Mouse (Mus musculus): ENCODE measurements around the gene Trim54.

Trim54 gene

DNA sequence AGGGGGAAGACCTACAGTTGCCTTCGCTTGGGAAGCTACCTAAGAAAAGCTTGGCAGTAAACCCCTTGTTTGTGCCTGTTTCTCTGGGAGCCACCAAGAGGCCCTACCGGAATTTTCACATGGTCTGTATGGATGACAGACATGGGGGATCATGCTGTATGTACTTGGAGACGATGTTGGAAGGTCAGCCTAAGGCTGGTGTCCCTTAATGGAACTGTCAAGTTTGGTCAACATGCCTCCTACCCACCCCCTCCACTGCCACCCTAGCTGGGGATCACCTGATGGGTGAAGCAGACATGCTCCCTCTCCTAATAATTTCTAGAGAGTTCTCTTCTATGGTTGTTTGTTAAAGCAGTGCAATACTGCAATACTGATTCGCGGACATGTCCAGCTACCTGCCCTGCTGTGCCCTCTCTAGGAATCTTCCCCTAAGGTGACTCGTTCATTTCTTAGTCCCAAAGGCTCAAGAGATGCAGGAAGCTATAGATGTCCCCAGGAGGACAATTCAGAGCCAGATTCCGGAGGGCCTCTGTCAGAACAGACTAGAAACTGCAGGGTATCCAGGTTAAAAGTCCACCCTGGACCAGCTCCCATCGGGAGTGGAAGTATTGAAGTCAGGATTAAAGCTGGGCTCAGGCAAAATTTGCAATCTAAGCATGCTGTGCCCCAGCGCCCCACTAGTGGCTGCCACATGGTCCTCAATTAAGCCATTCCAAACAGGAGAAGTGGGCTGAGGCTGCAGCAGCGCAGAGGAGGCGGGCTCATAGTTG lies 20.6 kb upstream of the Trim54 start:
- ATAC-seq (ENCODE audit: insufficient number of reproducible peaks, low FRiP score, low TSS enrichment), result no peak

DNA sequence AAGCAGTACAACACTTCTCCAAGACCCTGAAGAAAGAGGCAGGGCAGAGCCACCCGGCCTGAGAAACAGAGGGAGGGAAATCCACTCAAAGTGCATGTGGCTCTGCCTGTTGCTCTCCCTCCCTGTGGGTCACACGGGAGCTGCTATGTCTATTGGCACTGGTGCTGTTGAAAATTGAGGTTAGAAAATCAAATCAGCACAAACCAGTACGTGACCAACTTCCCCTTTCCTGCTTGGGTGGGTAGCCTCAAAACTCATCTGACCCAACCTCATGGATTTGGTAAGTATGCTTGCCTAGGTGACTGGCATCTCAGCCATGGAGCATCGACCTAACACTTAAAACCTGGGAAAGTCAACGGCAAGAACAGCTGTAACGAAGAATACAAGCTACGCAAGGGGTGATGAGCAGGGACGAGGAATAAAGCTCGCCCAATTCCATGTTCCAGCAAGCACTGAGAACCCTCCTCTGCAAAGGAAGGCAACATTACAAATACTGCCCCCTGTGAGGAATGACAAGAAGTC lies 10.6 kb upstream of the Trim54 start, which contains the start of gene Dnajc5g:
Dnajc5g (plus strand) TSS at position 472 of the 522 bp plus-strand sequence.
- no peak for ATAC-seq (ENCODE audit: insufficient number of reproducible peaks, low FRiP score, low TSS enrichment)

DNA sequence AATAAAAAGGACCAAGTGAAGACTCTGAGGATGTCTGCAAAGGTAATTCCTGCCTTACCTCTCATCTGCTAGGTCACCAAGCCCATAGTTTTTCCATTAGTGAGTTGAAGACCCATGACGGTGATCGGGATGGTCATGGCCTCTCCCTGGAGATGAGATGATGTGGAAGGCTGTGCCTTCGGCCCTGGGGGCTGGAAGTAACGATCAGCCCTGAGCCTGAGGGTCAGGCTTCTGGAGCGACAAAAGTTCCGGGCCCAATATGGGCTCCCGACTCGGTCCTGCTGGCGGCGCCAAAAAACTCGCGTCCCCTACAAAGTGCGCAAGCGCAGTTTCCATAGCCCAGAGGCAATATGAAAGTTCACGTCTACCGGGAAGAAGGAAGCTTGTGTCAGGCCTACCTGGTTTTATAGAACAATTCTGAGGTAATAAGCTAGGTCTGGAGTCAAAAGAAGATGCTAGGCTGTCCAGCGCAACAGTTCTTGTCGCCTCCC lies 8.5 kb upstream of the Trim54 start, which contains the start of gene Slc30a3:
Slc30a3 (minus strand) TSS at position 238 of the 491 bp plus-strand sequence.
- no peak for ATAC-seq (ENCODE audit: insufficient number of reproducible peaks, low FRiP score, low TSS enrichment)

DNA sequence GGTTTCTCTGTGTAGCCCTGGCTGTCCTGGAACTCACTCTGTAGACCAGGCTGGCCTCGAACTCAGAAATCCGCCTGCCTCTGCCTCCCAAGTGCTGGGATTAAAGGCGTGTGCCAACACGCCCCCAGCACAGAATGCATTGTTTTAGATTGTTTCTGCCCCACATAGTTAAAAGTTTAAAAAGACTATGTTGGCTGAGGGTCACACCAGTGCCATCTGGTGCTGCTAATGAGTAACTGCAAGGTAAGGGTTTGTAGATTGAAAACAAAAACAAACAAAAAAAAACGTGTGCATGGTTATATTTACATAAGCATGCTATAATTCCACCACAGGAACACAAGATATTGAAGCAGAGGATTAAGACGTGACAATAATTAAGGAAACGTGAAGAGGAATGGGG lies 5.7 kb upstream of the Trim54 start:
- ATAC-seq (ENCODE audit: insufficient number of reproducible peaks, low FRiP score, low TSS enrichment), result no peak

DNA sequence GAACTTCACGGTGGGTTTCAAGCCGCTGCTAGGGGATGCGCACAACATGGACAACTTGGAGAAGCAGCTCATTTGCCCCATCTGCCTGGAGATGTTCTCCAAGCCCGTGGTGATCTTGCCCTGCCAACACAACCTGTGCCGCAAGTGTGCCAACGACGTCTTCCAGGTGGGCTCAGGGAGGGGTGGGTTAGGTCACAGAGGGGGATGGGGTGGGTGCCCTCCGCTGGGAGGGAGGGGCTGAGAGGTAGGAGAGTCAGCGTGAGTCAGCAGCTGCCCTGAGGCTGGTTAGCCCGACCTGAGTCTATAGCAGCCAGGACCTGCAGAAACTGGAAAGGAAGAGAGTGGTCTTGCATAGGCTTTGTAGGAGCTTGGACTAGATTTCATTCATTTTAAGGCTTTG lies 400 bp downstream of the Trim54 start:
- no peak for ATAC-seq (ENCODE audit: insufficient number of reproducible peaks, low FRiP score, low TSS enrichment)

DNA sequence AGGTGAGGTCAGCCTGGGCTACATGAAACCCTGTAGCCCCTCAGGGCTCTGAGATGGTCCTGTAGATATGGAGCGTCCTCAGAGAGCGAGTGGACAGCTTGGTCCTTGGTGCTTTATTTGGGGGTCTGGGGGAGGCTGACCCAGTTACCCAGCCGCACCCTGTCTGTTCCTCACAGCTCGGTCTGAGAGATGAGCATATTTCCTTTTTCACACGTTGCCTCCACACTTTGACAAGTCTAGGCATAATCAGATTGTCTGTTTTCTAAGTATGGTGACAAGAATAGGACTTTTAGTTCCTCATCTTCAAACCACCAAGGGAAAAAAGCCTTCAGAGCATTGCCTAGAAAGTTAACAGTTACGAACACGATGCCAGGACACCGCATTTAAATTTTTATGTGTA lies 4.6 kb downstream of the Trim54 start:
- no peak for ATAC-seq (ENCODE audit: insufficient number of reproducible peaks, low FRiP score, low TSS enrichment)

DNA sequence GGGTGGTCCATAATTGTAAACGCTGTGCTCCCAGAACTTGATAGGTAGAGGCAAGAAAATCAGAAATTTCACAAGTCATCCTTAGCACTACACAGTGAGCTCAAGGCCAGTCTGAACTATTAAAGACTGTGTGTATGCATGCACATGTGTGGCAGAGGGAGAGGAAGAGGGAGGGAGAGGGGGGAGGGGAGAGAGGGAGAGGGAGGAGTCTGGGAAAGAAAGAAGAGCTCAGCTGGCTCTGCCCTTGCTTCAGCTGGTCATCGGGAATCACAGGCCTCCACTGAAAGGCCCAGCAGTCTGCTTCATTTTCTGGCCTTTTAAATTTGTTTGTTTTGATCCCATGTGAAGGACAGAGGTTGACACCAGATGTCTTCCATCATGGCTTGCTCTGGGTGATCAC lies 7.0 kb downstream of the Trim54 start:
- no peak for ATAC-seq (ENCODE audit: insufficient number of reproducible peaks, low FRiP score, low TSS enrichment)

DNA sequence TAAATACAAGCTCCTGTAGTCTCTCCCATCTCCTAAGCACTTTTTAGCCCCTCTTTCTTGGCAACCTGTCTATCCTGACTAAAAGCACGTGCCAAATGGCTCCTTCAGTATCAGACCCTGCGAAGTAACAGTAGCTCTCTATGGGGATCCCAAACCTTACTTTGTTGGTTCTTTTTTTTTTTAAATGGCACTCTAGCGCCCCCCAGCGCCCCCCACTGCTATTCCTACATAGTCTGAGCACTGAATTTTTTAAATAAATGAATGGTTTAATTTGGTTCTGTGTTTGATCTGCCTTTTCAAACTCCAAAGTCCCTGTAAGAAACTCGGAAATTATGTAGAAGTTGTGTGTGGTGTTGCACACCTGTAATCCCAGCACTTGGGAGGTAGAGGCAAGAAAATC lies 9.5 kb downstream of the Trim54 start:
- ATAC-seq (ENCODE audit: insufficient number of reproducible peaks, low FRiP score, low TSS enrichment), result no peak

DNA sequence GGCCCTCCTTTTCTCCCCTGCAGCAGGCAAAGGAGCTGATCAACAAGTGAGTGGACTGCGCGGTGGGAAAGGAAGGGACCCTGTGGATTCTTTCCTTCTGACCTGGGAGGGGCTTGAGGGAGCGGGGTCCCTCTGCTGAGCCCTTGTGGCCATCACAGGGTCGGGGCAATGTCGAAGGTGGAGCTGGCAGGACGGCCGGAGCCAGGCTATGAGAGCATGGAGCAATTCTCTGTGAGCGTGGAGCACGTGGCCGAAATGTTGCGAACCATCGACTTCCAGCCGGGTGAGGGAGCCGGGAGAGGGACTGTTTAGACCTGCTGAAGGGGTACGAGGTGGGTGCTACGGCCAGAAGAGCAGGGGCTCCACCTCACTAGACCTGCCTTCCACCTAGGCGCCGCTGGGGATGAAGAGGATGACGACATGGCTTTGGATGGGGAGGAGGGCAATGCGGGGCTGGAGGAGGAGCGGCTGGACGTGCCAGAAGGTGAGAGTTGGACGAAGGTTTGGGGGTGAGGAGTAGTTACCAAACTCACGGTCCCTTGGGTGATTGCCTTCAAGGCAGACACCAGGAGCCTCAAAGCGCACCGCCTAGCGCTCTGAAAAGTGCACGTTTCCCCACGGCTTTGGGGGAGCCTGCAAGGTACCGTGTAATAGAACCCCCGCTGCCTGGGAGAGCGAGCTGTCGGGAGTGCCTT lies 20.4 kb downstream of the Trim54 start:
- ATAC-seq (ENCODE audit: insufficient number of reproducible peaks, low FRiP score, low TSS enrichment), result no peak

DNA sequence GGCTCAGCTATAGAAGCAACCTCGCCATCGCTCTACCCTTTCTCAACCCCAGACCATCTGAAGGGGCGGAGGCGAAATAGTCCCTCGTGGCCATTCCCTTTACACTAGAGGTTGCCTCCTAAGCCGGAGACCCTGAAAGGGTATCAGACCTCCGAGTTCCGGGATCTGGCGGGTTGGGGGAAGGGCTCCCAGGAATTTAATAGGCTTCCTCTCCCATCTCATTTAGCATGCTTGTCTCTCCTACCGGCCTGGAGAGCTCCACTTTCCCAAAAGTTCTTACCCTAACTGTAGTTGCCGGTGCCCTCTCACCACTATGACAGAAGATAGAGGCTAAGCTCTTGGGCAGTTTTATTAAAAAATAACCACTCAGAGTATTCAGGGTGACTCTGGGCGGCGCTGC lies 21.1 kb downstream of the Trim54 start:
- ATAC-seq (ENCODE audit: insufficient number of reproducible peaks, low FRiP score, low TSS enrichment), result no peak

DNA sequence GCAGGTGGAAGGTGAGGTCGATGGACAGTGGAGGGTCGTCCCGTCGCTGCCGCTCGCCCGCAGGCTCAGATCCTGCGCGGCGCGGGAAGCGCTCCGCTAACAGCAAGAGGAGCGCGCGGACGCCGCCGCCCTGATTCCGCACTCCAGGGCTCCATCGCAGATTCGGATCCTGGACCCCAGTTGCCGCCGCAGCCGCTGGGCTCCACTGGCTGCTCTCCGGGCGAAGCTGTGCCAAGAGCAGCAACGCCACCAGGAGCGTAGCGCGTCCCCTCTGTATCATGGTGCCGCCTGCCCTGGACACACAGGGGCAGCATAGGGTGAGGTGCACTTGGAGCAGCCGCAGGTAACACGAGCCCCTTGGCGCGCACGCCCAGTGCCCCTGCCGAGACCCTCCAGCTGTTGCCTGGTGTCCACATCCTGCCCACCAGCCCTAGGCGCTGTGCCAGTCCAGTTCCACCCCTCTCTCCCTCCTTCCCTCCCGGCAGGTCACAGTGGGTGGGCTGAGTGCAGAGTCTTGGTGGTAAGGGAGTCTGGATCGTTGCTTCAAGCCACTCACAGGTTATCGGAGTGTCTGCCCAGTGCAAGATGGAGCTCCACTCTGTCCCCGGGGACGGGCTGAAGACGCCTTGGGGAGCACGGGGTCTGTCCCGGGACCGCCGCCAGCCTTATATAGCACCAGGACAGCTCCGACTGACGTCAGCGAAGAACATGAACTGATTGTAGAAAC lies 21.9 kb downstream of the Trim54 start, which contains the start of gene Ucn:
Ucn (minus strand) TSS at position 589 of the 727 bp plus-strand sequence.
- no peak; the same call in 1 of the 2 replicates for ATAC-seq (ENCODE audit: insufficient number of reproducible peaks, low FRiP score, low TSS enrichment)

DNA sequence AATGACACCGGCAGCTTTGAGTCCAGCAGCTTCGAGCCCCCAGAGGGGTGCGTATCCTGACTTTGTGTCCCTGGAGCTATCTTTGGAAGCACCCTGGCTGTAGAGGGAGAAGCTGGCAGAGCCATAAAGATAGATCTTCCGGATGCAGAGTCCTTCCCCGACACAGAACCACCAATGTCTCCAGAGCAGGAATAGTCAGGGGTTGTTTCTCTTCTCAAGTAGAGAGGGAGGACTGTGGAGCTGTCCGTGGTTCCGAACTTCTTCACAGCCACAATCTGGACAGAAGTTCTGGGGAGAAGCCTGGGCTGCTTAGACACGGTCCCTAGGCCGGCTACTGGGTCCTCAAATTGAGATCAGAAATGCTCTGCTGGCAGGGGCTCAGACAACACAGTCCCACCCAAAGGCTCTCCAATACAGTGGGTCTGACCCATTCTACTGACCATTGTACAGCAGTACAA lies 22.5 kb downstream of the Trim54 start:
- no peak for ATAC-seq (ENCODE audit: insufficient number of reproducible peaks, low FRiP score, low TSS enrichment)

DNA sequence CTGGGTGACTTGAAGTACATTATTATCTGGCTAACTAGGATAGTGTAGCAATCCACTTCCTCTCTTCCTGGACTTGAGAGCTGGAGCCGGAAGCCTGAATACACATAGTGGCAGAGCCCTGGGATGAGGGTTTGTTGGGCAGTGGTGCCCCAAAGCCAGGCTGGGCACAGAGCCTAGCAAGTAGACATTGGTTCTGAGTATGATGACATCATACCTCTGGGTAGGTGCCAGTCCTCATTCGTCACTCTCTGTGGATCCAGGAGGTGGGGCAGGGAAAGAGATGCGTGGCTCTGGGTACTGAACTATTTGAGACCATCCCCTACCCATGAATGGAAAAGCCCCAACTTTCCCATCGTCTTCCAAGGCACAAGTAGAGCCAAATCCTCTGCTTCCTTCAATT lies 33.3 kb downstream of the Trim54 start:
- no peak for ATAC-seq (ENCODE audit: insufficient number of reproducible peaks, low FRiP score, low TSS enrichment)

DNA sequence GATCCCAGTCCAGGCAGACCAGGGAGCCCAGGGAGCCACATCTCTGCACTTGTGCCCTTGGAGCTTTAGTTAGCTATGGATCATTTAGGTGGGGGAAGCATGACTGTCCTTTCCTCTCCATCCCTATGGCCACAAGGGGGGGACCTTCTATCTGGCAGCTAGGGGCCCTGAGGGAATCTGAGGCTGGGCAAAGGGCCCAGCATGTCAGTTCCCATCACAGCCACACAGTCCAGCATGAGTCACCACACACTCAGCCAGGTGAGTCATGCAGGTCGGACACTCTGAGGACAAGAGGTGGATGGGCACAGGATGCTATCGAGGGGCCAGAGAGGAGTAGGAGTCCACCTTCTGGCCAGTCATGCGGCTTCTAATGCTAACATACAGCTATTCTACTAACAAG lies 35.2 kb downstream of the Trim54 start:
- ATAC-seq (ENCODE audit: insufficient number of reproducible peaks, low FRiP score, low TSS enrichment), result peak; percentile 61; the same call in 1 of the 2 replicates

DNA sequence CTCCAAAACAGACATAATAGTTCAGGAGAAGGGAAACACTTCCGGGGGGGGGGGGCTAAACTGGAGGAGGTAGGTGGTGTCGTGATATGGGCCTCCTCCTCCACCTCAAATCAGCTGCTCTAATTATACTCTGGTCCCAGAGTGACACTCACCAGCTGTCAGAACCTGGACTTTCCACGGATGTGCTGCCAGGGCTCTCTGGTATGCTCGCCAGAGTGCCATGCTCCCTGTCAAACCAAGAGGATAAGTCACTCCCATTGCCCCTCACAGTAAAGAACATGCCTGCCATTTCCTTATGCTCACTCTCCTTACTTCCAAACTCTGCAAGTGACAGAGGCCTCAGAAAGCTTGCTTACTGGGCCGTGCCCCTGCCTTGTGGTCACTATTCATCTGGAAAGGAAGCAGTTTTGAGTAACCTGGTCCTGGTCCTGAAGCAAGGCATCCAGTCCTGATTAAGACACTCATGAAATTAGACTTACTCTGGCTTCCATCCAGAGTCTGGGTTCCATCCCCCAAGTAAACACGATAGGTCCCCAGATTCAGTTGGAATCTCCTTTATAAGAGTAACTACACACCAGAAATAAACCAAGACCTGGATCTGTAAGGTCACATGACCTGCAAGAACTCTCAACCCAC lies 37.1 kb downstream of the Trim54 start:
- peak; percentile 29 for ATAC-seq (ENCODE audit: insufficient number of reproducible peaks, low FRiP score, low TSS enrichment)

DNA sequence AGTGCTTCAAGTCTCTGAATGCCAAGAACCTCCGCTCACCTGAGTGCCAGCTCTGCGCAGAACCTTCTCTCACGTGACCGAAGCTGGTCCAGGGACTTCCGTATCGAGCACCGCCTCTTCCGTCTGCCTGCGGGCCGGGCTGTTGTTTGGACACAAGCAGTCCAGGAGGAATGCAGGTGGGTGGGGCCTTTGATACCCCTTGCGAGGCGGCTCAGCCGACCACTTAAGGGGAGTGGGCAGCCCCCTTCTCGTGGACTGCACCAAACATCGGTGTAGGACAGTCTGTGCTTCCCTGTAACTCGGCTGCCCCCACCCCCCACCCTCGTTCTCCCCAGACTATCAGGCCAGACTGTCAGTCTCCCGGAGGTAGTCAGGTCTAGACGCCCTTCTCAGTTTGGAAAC lies 37.6 kb downstream of the Trim54 start, which contains the start of gene Mpv17:
Mpv17 (minus strand) TSS at position 100 of the 402 bp plus-strand sequence.
- ATAC-seq (ENCODE audit: insufficient number of reproducible peaks, low FRiP score, low TSS enrichment), result peak; percentile 92

DNA sequence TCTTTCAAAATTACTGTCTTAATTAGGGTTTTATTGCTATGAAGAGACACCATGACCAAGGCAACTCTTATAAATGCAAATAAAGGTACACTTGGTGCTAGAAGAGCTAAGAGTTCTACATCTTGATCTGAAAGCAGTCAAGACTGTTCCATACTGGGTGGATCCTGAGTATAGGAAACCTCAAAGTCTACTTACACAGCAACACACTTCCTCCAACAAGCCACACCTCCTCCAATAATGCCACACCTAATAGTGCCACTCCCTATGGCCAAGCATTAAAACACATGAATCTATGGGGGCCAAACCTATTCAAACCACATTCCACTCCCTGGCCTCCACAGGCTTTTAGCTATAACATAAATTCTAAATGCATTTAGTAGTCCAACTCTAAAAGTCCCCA lies 46.0 kb downstream of the Trim54 start:
- no peak for ATAC-seq (ENCODE audit: insufficient number of reproducible peaks, low FRiP score, low TSS enrichment)

DNA sequence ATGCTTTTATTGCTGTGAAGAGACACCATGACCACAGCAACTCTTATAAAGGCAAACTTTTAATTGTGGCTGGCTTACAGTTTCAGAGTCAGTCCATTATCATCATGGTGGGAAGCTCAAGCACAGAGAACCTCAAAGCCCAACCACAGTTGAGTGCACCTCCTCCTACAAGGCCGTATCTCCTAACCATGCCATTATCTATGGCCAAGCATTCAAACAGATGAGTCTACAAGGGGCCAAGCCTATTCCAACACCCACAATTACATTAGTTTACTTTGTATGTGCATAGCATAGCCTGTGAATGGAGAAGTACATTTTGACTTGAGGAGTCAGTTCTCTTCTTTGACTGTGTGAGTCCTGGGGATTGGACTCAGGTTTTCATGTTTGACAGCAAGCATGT lies 48.4 kb downstream of the Trim54 start:
- no peak for ATAC-seq (ENCODE audit: insufficient number of reproducible peaks, low FRiP score, low TSS enrichment)

DNA sequence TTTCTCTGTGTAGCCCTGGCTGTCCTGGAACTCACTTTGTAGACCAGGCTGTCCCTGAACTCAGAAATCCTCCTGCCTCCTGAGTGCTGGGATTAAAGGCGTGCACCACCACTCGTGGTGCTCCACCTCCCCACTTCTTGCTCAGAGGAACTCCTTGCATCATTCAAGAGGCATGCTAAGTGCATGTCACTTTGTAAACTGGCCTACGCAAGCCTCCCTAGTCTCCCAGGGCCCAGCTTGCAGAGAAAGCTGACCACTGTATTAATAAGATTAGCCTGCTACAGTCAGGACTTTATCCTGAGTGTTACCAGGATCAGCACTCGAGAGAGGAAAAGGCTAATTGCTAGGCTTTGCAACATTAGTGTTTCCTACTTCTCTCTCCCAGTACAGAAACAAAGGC lies 52.1 kb downstream of the Trim54 start:
- no peak for ATAC-seq (ENCODE audit: insufficient number of reproducible peaks, low FRiP score, low TSS enrichment)

DNA sequence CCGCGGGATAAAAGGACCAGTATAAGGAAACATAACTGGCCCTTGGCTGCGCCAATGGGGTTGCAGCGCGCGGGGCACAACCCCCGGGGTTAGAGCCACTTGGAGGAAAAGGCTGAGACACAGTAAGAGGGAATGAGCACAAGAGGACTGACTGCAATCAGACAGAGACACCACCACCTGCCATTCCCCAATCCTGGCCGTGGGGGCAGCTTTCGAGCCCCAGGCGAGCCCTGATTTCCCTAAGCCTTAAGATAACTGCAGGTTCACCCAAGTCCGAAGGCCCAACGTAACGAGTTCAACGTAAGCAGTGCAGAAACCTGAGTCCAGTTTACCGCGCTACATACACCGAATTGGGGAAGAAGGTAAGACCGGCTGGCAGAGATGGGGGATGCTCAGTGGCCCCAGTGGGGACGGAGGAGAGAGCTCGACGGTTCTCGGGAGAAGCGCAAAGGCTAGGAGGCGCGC lies 62.8 kb downstream of the Trim54 start:
- ATAC-seq (ENCODE audit: insufficient number of reproducible peaks, low FRiP score, low TSS enrichment), result peak; percentile 8
